Mouse (Mus musculus): ENCODE results near the gene Vmn1r211. TPM values are rescaled to one million over a fixed set of nuclear protein-coding genes. Genes with fewer than 3 reads are reported as not detected.
"Not testable (repeated sequence)": the region's sequence is repeated elsewhere in the genome, so short reads cannot be mapped to it uniquely, and the experiment has no call there.

Gene Vmn1r211
- polyA plus RNA-seq (2016; fragmentation: Nextera tagmentation; extraction: Ambion mirVana), result not detected in 2 replicates

GRCm38 (mm10) chr13:22857461-22857860, at the start of gene Vmn1r211:
Gene Vmn1r211 (minus strand): TSS chr13:22857561.
- Histone ChIP-seq H3K9ac (no peak within 1 kb of the TSS), H3K36me3 (no peaks in the 10 kb centered on the region), H3K9me3 (replicated peaks) (no peaks in the 10 kb centered on the region), H3K27me3 (no peaks in the 10 kb centered on the region), H3K4me3 (no peak within 1 kb of the TSS), H3K27ac (no peak within 1 kb of the TSS), H3K4me1 (no peaks in the 10 kb centered on the region), H3K4me2 (replicated peaks) (no peak within 1 kb of the TSS)
- ATAC-seq (ENCODE audit: low FRiP score), result no peak
- WGBS, result 74% methylated on average over 1 of the region's 1 CpGs

GRCm38 (mm10) chr13:22884105-22884504, 26.7 kb upstream of the Vmn1r211 start, which contains the start of gene Vmn1r212:
Gene Vmn1r212 (minus strand): TSS chr13:22884205.
- no peak within 1 kb of the TSS for H3K4me3 ChIP-seq
- WGBS, result 85% methylated on average over 4 of the region's 4 CpGs
- no peak within 1 kb of the TSS for H3K4me2 ChIP-seq (replicated peaks)

GRCm38 (mm10) chr13:22879257-22879656, 21.9 kb upstream of the Vmn1r211 start:
- WGBS, result 100% methylated on average over 1 of the region's 1 CpGs
- H3K9me3 ChIP-seq (replicated peaks), result no peaks in the 10 kb centered on the region
- H3K27ac ChIP-seq, result no peak overlapping the region
- H3K27me3 ChIP-seq, result no peaks in the 10 kb centered on the region
- no peaks in the 10 kb centered on the region for H3K4me1 ChIP-seq
- H3K9ac ChIP-seq, result no peak overlapping the region
- H3K36me3 ChIP-seq, result no peaks in the 10 kb centered on the region
- H3K4me2 ChIP-seq (replicated peaks), result no peak overlapping the region
- ATAC-seq (ENCODE audit: low FRiP score), result no peak
- H3K4me3 ChIP-seq, result no peak overlapping the region

More at GRCm38 (mm10) chr13:22884105-22884504, 26.7 kb upstream of the Vmn1r211 start, which contains the start of gene Vmn1r212:
- Histone ChIP-seq H3K36me3 (no peaks in the 10 kb centered on the region), H3K9ac (no peak within 1 kb of the TSS), H3K9me3 (replicated peaks) (no peaks in the 10 kb centered on the region), H3K27ac (no peak within 1 kb of the TSS), H3K4me1 (no peaks in the 10 kb centered on the region), H3K27me3 (no peaks in the 10 kb centered on the region)
- ATAC-seq (ENCODE audit: low FRiP score), result no peak

- WGBS, result 68% methylated on average over 4 of the region's 4 CpGs
- no peaks in the 10 kb centered on the region for H3K9me3 ChIP-seq (replicated peaks)
- no peak for ATAC-seq (ENCODE audit: low FRiP score)
Observed at GRCm38 (mm10) chr13:22854760-22855159, 2.6 kb downstream of the Vmn1r211 start.

GRCm38 (mm10) chr13:22846798-22847197, 10.6 kb downstream of the Vmn1r211 start:
- Histone ChIP-seq H3K27me3 (no peaks in the 10 kb centered on the region), H3K9me3 (replicated peaks) (no peaks in the 10 kb centered on the region), H3K4me1 (no peaks in the 10 kb centered on the region), H3K27ac (no peak overlapping the region), H3K4me3 (no peak overlapping the region), H3K4me2 (replicated peaks) (no peak overlapping the region), H3K36me3 (no peaks in the 10 kb centered on the region), H3K9ac (no peak overlapping the region)
- 87% methylated on average over 1 of the region's 1 CpGs for WGBS
- no peak for ATAC-seq (ENCODE audit: low FRiP score)

More at GRCm38 (mm10) chr13:22854760-22855159, 2.6 kb downstream of the Vmn1r211 start:
- Histone ChIP-seq H3K27me3 (no peaks in the 10 kb centered on the region), H3K4me3 (no peak overlapping the region), H3K36me3 (no peaks in the 10 kb centered on the region), H3K4me2 (replicated peaks) (no peak overlapping the region), H3K27ac (no peak overlapping the region), H3K9ac (no peak overlapping the region), H3K4me1 (no peaks in the 10 kb centered on the region)

- H3K27ac ChIP-seq; H3K27me3 ChIP-seq; H3K9me3 ChIP-seq (replicated peaks); H3K4me3 ChIP-seq; H3K4me2 ChIP-seq (replicated peaks); ATAC-seq (ENCODE audit: low FRiP score); H3K4me1 ChIP-seq; H3K9ac ChIP-seq; H3K36me3 ChIP-seq: not testable (repeated sequence)
- WGBS, result 50% methylated on average over 3 of the region's 3 CpGs
Observed at GRCm38 (mm10) chr13:22844304-22844703, 13.1 kb downstream of the Vmn1r211 start.

GRCm38 (mm10) chr13:22831248-22831647, 26.1 kb downstream of the Vmn1r211 start, which contains the start of gene Vmn1r210:
Gene Vmn1r210 (minus strand): TSS chr13:22831348.
- no peaks in the 10 kb centered on the region for H3K4me1 ChIP-seq
- H3K4me3 ChIP-seq, result no peak within 1 kb of the TSS
- H3K9me3 ChIP-seq (replicated peaks), result no peaks in the 10 kb centered on the region
- 60% methylated on average over 4 of the region's 4 CpGs for WGBS
- no peaks in the 10 kb centered on the region for H3K27me3 ChIP-seq
- H3K27ac ChIP-seq, result no peak within 1 kb of the TSS
- H3K9ac ChIP-seq, result no peak within 1 kb of the TSS
- H3K4me2 ChIP-seq (replicated peaks), result no peak within 1 kb of the TSS
- ATAC-seq (ENCODE audit: low FRiP score), result no peak
- no peaks in the 10 kb centered on the region for H3K36me3 ChIP-seq

GRCm38 (mm10) chr13:22829395-22829794, 28.0 kb downstream of the Vmn1r211 start:
- not testable (repeated sequence) for H3K9ac ChIP-seq; H3K27ac ChIP-seq; H3K4me1 ChIP-seq; H3K9me3 ChIP-seq (replicated peaks); ATAC-seq (ENCODE audit: low FRiP score); H3K36me3 ChIP-seq; H3K27me3 ChIP-seq; H3K4me2 ChIP-seq (replicated peaks); H3K4me3 ChIP-seq
- 40% methylated on average over 7 of the region's 7 CpGs for WGBS

- H3K4me3 ChIP-seq; H3K27ac ChIP-seq; H3K4me1 ChIP-seq; H3K27me3 ChIP-seq; H3K9ac ChIP-seq; H3K36me3 ChIP-seq; ATAC-seq (ENCODE audit: low FRiP score); H3K9me3 ChIP-seq (replicated peaks); H3K4me2 ChIP-seq (replicated peaks): not testable (repeated sequence)
- WGBS, result 89% methylated on average over 1 of the region's 1 CpGs
Observed at GRCm38 (mm10) chr13:22821601-22822000, 35.8 kb downstream of the Vmn1r211 start.

- not testable (repeated sequence) for H3K27ac ChIP-seq; H3K27me3 ChIP-seq; H3K4me2 ChIP-seq (replicated peaks); H3K36me3 ChIP-seq; H3K9ac ChIP-seq; ATAC-seq (ENCODE audit: low FRiP score); H3K4me1 ChIP-seq; H3K4me3 ChIP-seq; H3K9me3 ChIP-seq (replicated peaks)
Observed at GRCm38 (mm10) chr13:22809582-22809981, 47.8 kb downstream of the Vmn1r211 start, which contains the start of gene Vmn1r209. Gene Vmn1r209 (minus strand): TSS chr13:22809682.

Other genes with a start within 250 kb of the Vmn1r211 start
- gene Vmn1r206, start 233.3 kb downstream of the Vmn1r211 start, polyA plus RNA-seq (2016; fragmentation: Nextera tagmentation; extraction: Ambion mirVana), result not detected in 2 replicates
- not detected in 2 replicates for gene Vmn1r207-ps, start 127.9 kb downstream of the Vmn1r211 start, polyA plus RNA-seq (2016; fragmentation: Nextera tagmentation; extraction: Ambion mirVana)
- not detected in 2 replicates for gene Vmn1r208, start 80.2 kb downstream of the Vmn1r211 start, polyA plus RNA-seq (2016; fragmentation: Nextera tagmentation; extraction: Ambion mirVana)
- not detected in 2 replicates for gene Vmn1r209, start 47.9 kb downstream of the Vmn1r211 start, polyA plus RNA-seq (2016; fragmentation: Nextera tagmentation; extraction: Ambion mirVana)
- gene Vmn1r210, start 26.2 kb downstream of the Vmn1r211 start, polyA plus RNA-seq (2016; fragmentation: Nextera tagmentation; extraction: Ambion mirVana), result not detected in 2 replicates
- gene Vmn1r212, start 26.6 kb upstream of the Vmn1r211 start, polyA plus RNA-seq (2016; fragmentation: Nextera tagmentation; extraction: Ambion mirVana), result not detected in 2 replicates
- not detected in 2 replicates for gene Vmn1r213, start 150.1 kb upstream of the Vmn1r211 start, polyA plus RNA-seq (2016; fragmentation: Nextera tagmentation; extraction: Ambion mirVana)
- gene Vmn1r214, start 172.9 kb upstream of the Vmn1r211 start, polyA plus RNA-seq (2016; fragmentation: Nextera tagmentation; extraction: Ambion mirVana), result not detected in 2 replicates
- gene Vmn1r215, start 210.5 kb upstream of the Vmn1r211 start, polyA plus RNA-seq (2016; fragmentation: Nextera tagmentation; extraction: Ambion mirVana), result not detected in 2 replicates